Mouse (Mus musculus) ES-E14 (cell line): Measurements from ENCODE around the gene Mrpl18. TPM values are rescaled to one million over a fixed set of nuclear protein-coding genes. Genes with fewer than 3 reads are reported as not detected.

Source experiments
- DNase-seq: peaks from one replicate; pipeline ENCODE4 v3.0.0-alpha.2; 2013; ENCODE audit warnings: low read depth, low spot score
- H3K27ac ChIP-seq: 2 replicates; pipeline ENCODE4 v1.5.1; 2012; ENCODE audit warnings: low read depth, mild to moderate bottlenecking, low read length, moderate library complexity, mixed read lengths; ENCODE audit not compliant: poor library complexity, insufficient read depth, severe bottlenecking
- H3K36me3 ChIP-seq: 2 replicates; pipeline ENCODE4 v1.6.1; 2012; ENCODE audit warnings: mild to moderate bottlenecking, low read length, moderate library complexity, mixed read lengths; ENCODE audit not compliant: control insufficient read depth, poor library complexity, insufficient read depth, severe bottlenecking
- H3K4me1 ChIP-seq, 2 experiments: fragments of 150-350 bp in 1 of 2; sonication (generic) in 1 of 2; 2 replicates each; pipeline ENCODE4 v1.6.1; 2012; ENCODE audit warnings: low read length in 2 of 2, mild to moderate bottlenecking in 1 of 2, mixed read lengths in 1 of 2; ENCODE audit not compliant: control insufficient read depth in 2 of 2, insufficient read depth in 2 of 2, poor library complexity in 1 of 2
- H3K4me3 ChIP-seq, 2 experiments: fragments of 150-350 bp in 1 of 2; sonication (generic) in 1 of 2; 2 replicates each; pipeline ENCODE4 v1.5.1; 2012; ENCODE audit warnings: low read length in 2 of 2, low read depth in 1 of 2, mild to moderate bottlenecking in 1 of 2, mixed read lengths in 1 of 2; ENCODE audit not compliant: insufficient read depth in 1 of 2, poor library complexity in 1 of 2, severe bottlenecking in 1 of 2
- H3K9ac ChIP-seq: 2 replicates; pipeline ENCODE4 v1.6.1; 2012; ENCODE audit warnings: low read depth, mild to moderate bottlenecking, low read length, mixed read lengths; ENCODE audit not compliant: poor library complexity, insufficient read depth, severe bottlenecking
- H3K9me3 ChIP-seq: fragments of 150-350 bp; sonication (generic); 2 replicates; pipeline ENCODE4 v1.6.1; 2012; ENCODE audit warnings: low read depth, mild to moderate bottlenecking, low read length; ENCODE audit not compliant: control insufficient read depth, insufficient read depth
- CHD2 ChIP-seq: IDR thresholded peaks from 2 replicates; pipeline ENCODE4 v1.6.1; 2014; ENCODE audit warnings: mild to moderate bottlenecking, low read depth, low read length, inconsistent platforms
- HCFC1 ChIP-seq: IDR thresholded peaks from 2 replicates; pipeline ENCODE4 v1.6.1; 2012; ENCODE audit warnings: low read length, inconsistent platforms, borderline replicate concordance; ENCODE audit not compliant: insufficient read depth
- MAFK ChIP-seq: IDR thresholded peaks from 2 replicates; pipeline ENCODE4 v1.6.1; 2014; ENCODE audit warnings: mild to moderate bottlenecking, low read depth, low read length, inconsistent platforms; ENCODE audit not compliant: insufficient read depth
- ZC3H11A ChIP-seq: IDR thresholded peaks from 2 replicates; pipeline ENCODE4 v1.6.1; 2012; ENCODE audit warnings: low read depth, mild to moderate bottlenecking, inconsistent platforms, low read length, borderline replicate concordance
- ZNF384 ChIP-seq: IDR thresholded peaks from 2 replicates; pipeline ENCODE4 v1.6.1; 2012; ENCODE audit warnings: low read depth, low read length, inconsistent platforms
- in situ Hi-C, 2 experiments: fragments of 600-800 bp; cut with MboI; formaldehyde crosslinking; loops; one replicate each; pipeline ENCODE4 v1.15.1; 2025; ENCODE audit warnings: low sequenced_read_pairs in 2 of 2, inconsistent platforms in 1 of 2; ENCODE audit not compliant: unreplicated experiment in 2 of 2
- total RNA-seq: library from RNA; depleted of rRNA; stranded (reverse); fragments of 300-350 nt; gene quantifications from 2 replicates; pipeline ENCODE4 v1.2.3, GENCODE M21; 2012; rRNA removed

Gene Mrpl18
- total RNA-seq, 1 experiment: 147 TPM

- no peaks in the 10 kb centered on the region for H3K9me3 ChIP-seq
- no peak for TF ChIP-seq HCFC1
- no peak for TF ChIP-seq ZC3H11A
- TF ChIP-seq ZNF384: no peak
- no peak for TF ChIP-seq CHD2
- no peak for TF ChIP-seq MAFK
- DNase-seq: no peak
- H3K4me1 ChIP-seq: no peaks in the 10 kb centered on the region
- H3K36me3 ChIP-seq: no peaks in the 10 kb centered on the region
- H3K4me3 ChIP-seq: no peak overlapping the region
- H3K9ac ChIP-seq: no peak overlapping the region
- in situ Hi-C loops: no loop called here
- H3K27ac ChIP-seq: no peak overlapping the region
Measured at GRCm38 (mm10) chr17:12864111-12864510, 52.0 kb downstream of the Mrpl18 start.

Other genes with a start within 250 kb of the Mrpl18 start
- 0.11 and 0.18 TPM in 2 replicates for gene Slc22a1, start 240.5 kb downstream of the Mrpl18 start, total RNA-seq
- 91.9 and 168 TPM in 2 replicates for gene Igf2r, start 146.7 kb downstream of the Mrpl18 start, total RNA-seq
- not detected in 2 replicates for gene Mas1, start 48.2 kb downstream of the Mrpl18 start, total RNA-seq
- gene Mrgprh, start 40.3 kb downstream of the Mrpl18 start, total RNA-seq: not detected in 2 replicates
- gene Pnldc1, start 6.1 kb downstream of the Mrpl18 start, total RNA-seq: 18.7 and 35.5 TPM in 2 replicates
- gene Tcp1, start 644 bp downstream of the Mrpl18 start, total RNA-seq: 414 and 519 TPM in 2 replicates
- 6.4 and 9.1 TPM in 2 replicates for gene Acat3, start 24.3 kb upstream of the Mrpl18 start, total RNA-seq
- 44.0 and 57.3 TPM in 2 replicates for gene Acat2, start 44.4 kb upstream of the Mrpl18 start, total RNA-seq
- 83.8 and 85.6 TPM in 2 replicates for gene Wtap, start 77.8 kb upstream of the Mrpl18 start, total RNA-seq
- gene Sod2, start 90.5 kb upstream of the Mrpl18 start, total RNA-seq: 161 and 199 TPM in 2 replicates
- gene Gpr31b, start 136.0 kb upstream of the Mrpl18 start, total RNA-seq: not detected in 2 replicates
- 0.31 and 0.79 TPM in 2 replicates for gene Tcp10b, start 144.8 kb upstream of the Mrpl18 start, total RNA-seq
- gene Unc93a, start 215.5 kb upstream of the Mrpl18 start, total RNA-seq: 0.11 and 0.13 TPM in 2 replicates